Mouse (Mus musculus) kidney, postnatal 4 days (tissue): ENCODE results near the gene Ddr2.
A peak's percentile ranks its signal among the peaks of the same experiment; 100 is the strongest.

ENCODE experiments used
- DNase-seq, 2 experiments: peaks; one replicate each; pipeline ENCODE4 v3.0.0; 2021; ENCODE audit warnings: mixed read lengths in 2 of 2

Ddr2 gene

DNA sequence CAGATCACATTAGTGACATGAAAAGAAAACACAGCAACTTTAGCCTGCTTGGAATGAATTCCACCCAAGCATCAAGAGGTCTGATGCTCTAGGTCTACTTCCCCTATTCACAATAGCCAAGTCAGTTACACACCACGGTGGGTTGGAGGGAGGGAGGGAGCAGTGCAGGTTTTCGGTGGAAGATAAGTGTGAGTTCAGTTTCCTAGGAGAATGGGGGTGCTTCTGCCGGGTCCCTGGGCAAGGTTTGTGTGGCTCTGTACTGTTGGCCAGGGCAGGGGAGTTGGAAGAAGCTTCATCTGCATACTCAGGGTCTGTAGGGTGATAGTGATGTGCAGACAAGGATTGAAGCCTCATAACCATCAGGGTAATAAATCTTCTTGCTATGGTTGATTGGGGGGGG is 164.6 kb downstream of the Ddr2 start:
- DNase-seq = no peak

DNA sequence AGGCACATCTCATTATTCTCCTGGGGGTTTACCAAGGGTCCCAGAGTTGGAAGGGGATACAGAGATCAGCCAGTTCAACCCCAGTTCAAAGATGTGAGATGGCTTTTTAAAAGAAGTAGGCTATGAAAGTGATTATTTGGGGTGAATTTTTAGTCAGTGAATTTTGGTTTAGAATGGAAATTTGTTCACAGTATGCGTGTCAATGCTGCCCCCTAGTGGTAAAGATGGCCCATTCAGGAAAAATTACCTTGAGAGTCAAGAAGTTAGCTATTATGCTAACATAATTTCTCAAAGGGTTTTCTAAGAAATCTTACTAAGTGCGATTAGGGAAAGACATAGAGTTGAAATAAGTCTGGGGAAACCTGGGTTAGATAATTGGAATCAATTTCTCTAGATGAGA is 171.2 kb downstream of the Ddr2 start:
- DNase-seq = peak; percentile 43 to 51

DNA sequence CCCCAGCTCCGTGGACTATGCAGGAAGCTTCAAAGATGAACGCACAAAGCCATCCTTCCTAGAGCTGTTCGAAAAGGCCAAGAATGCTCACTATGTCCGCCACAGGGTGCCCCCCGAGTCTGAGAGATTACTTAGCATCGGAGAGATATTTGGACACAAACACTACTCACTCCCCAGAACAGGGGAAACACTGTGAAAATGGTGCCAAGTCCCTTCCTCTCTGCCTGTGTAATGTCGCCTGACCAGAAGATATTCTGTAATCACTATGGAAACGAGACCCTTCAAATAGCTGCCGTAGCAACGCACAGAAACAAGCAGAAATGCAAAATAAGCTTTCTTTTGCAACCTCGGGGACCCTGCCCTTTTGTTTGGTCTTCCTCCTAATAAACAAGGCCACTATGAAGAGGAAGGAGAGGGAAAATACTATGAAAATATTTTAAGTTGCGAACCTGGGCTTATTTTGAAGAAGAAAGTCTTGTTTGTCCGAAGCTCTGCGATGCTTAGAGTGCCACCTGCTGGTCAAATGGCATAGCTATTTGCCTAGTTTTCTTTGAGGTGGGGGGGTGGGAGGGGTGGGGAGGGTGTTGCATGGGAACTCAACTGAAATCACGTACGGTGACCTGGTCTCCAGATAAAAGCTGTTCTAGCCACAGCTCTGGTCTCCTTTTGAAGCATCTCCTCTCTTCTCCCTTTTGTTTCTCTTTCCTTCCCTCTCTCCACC is 176.4 kb downstream of the Ddr2 start:
- DNase-seq = peak; percentile 70 to 75

DNA sequence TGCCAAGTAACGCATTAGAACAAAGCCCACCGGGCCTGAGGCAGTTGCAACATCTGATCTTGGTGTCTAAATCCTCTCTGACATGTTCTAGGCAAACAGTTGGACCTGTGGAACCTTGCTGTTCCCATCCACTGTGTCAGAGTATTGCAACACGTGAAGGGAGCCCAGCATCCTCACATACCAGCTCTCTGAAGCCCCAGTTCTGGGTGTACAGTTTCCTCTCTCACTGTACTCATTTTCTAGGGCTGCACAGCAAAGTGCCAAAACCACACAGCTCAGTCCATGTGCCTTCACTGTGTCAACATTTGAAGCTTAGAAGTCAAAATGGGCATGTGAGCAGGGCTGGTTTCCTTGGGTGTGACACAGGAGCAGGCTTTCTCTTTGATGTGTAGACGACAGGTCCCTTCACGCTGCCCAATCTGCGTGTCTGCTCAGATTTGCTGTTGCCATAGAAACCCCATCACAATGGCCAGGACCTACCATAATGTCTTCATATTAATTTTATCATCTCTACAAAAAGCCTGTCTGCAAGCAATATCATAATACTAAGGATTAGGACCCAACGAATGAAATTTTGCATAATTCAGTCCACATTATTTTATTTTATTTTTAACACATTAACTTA is 178.3 kb downstream of the Ddr2 start:
- DNase-seq = no peak

- DNase-seq = no peak
These were observed 178.9 kb downstream of the Ddr2 start for GRCm38 (mm10) chr1:169931698-169932097.

GRCm38 (mm10) chr1:169928454-169928971 is 182.0 kb downstream of the Ddr2 start, which contains the start of gene Ccdc190:
Gene Ccdc190, plus strand, starts transcription at chr1:169928648.
- peak; percentile 46 to 66 for DNase-seq

DNA sequence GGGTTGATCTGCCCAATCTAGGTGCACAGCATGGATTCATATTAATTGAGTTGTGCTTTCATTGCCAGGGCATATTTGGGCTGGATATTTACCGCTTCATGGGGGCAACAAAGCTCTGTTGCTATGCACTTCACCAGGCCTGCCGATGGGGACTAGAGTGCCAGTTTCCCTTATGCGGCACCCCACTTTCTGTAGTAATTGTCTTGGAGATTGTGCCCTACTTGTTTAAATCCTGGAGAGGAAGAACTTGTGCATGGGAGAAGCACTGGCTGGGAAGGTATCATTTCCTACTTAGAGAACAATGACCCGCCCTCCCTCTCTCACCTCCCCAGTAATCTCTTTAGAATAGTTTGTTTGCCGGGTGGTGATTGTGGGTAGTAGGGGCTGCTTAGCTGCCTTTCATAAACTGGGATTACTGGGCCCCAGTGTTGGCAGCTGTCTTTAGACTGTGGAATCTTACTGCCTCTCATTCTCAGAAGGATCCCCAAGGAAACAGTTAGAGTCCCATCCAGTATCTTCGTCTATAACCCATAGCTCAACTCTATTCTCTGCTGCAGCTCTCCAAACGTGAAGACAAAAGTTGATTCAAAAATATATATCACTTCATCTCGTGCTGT is 182.7 kb downstream of the Ddr2 start:
- DNase-seq = no peak

DNA sequence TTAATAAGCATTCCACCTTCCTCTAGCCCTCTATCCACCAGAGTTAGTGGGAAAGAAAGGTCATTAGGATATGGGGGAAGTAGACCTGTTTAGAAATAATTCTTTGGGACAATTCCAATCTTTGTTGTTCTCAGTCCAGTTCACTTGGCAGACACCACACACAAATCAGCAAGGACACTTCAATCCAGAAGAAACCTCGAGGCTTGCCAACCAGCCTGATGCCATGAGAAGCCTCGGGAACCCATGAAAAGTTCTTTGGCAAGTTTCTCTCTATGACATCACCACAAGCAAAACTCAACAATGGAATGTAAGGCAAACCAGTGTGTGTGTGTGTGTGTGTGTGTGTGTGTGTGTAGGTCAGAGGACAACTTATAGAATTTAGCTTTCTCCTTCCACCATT is 186.0 kb downstream of the Ddr2 start:
- no peak for DNase-seq
